Mouse (Mus musculus) stomach, embryonic 14.5 days (tissue): ENCODE data around the gene Hipk2. TPM values are rescaled to one million over a fixed set of nuclear protein-coding genes. Genes with fewer than 3 reads are reported as not detected.

ENCODE experiments used
- ATAC-seq: fragments of 200-750 bp; cut with Nextera tagmentation; 2 replicates; pipeline ENCODE4 v1.8.0; 2017; ENCODE audit warnings: low read depth, moderate TSS enrichment; ENCODE audit not compliant: insufficient number of reproducible peaks, insufficient read depth, low FRiP score
- H3K27ac ChIP-seq: fragments of 300-500 bp; sonication (generic); 2 replicates; pipeline ENCODE4 v1.5.1; 2014; ENCODE audit warnings: mild to moderate bottlenecking, low read length, moderate library complexity, mixed read lengths
- H3K27me3 ChIP-seq: fragments of 300-500 bp; sonication (generic); 2 replicates; pipeline ENCODE4 v1.6.1; 2014; ENCODE audit warnings: low read length, control low read depth, mixed read lengths; ENCODE audit not compliant: control insufficient read depth, insufficient read depth
- H3K36me3 ChIP-seq: fragments of 300-500 bp; sonication (generic); 2 replicates; pipeline ENCODE4 v1.6.1; 2014; ENCODE audit warnings: mild to moderate bottlenecking, control low read depth, low read length, moderate library complexity, mixed read lengths; ENCODE audit not compliant: control insufficient read depth, insufficient read depth
- H3K4me1 ChIP-seq: fragments of 300-500 bp; sonication (generic); 2 replicates; pipeline ENCODE4 v1.6.1; 2014; ENCODE audit warnings: low read length, control low read depth, mixed read lengths; ENCODE audit not compliant: control insufficient read depth, insufficient read depth
- H3K4me2 ChIP-seq: fragments of 300-500 bp; sonication (generic); replicated peaks from 2 replicates; pipeline ENCODE4 v1.6.1; 2014; ENCODE audit warnings: low read depth, low read length, control low read depth
- H3K4me3 ChIP-seq: fragments of 300-500 bp; sonication (generic); 2 replicates; pipeline ENCODE4 v1.5.1; 2014; ENCODE audit warnings: low read depth, low read length, control low read depth
- H3K9ac ChIP-seq: fragments of 300-500 bp; sonication (generic); replicated peaks from 2 replicates; pipeline ENCODE4 v1.6.1; 2014; ENCODE audit warnings: low read depth, mild to moderate bottlenecking, control low read depth, low read length, moderate library complexity, mixed read lengths
- H3K9me3 ChIP-seq: fragments of 300-500 bp; sonication (generic); 2 replicates; pipeline ENCODE4 v1.6.1; 2016; ENCODE audit warnings: low read depth, low read length, control low read depth; ENCODE audit not compliant: control insufficient read depth
- WGBS: fragments of 180-500 bp; shearing (Covaris S2); extraction: QIAGEN DNeasy Blood & Tissue Kit; methylation state at CpG from one replicate; pipeline ENCODE4 v1.1.7; 2014; 5-methylcytosine and 5-hydroxymethylcytosine counted together
- polyA plus RNA-seq: library from polyadenylated mRNA; unstranded; fragments of >200 nt; fragmentation: Nextera tagmentation; extraction: Ambion mirVana; gene quantifications from 2 replicates; pipeline ENCODE4 v1.2.1, GENCODE M21; 2014

The Hipk2 gene
- polyA plus RNA-seq, 1 experiment from 2014 or later: 34.3 TPM

DNA sequence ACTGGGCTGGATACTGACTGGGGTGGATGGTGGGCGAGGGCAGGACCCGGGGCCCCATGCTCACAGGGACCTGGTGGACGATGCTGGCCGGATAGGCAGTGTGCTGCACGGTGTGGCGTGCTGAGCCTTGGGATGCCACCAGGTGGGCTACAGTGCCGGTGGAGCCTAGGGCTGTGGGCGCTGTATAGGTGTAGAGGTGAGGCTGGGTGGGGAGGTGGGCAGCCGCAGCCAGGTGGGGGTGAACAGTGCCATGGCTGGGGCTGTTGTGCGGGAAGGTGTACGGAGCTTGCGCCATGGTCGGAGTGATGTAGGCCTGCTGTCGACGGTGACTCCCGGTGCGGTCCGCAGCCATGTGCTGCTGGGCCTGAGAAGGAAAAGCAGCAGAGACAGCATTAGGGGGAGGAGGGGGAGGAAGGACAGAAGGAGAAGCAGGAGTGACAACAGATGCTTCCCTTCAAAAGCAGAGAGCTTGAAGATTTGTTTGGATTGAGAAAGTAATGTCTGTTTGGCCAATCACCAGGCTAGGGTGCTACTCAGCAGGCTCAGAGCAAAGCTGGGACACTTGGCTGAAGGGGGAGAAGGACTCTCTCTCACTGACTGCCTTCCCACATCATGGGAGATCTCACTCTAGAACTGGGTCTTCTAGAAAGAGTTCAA is 177.6 kb downstream of the Hipk2 start:
- H3K27ac ChIP-seq: peak overlapping the region; percentile 69; the same call in 1 of the 2 replicates
- no peaks in the 10 kb centered on the region for H3K9me3 ChIP-seq
- no peak overlapping the region for H3K4me3 ChIP-seq
- peaks cover 57% of the 10 kb centered on the region for H3K36me3 ChIP-seq
- no peaks in the 10 kb centered on the region for H3K27me3 ChIP-seq
- no peak overlapping the region for H3K9ac ChIP-seq
- peak; percentile 50; the same call in 1 of the 2 replicates for ATAC-seq
- H3K4me2 ChIP-seq: no peak overlapping the region
- H3K4me1 ChIP-seq: peaks cover 6% of the 10 kb centered on the region; the same call in 1 of the 2 replicates
- WGBS: 68% methylated on average over 18 of the region's 18 CpGs

DNA sequence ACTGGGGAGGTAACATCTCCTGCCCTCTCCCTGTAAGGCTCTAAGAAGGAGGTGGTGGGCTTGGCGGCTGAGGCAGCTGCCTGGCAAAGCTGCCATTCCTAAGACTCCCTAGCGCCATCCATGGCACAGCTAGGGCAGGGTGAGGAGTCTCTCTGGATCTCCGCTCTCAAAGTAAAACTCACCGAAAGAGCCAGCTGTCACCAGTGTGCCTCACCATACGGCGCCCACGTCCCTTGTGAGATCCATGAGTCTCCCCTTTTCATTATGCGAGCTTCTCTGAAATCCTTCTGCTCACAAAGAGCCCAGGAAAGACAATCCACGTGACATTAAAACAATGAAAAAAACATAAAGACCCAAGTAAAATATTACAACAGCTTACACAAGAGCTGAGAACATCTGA is 179.4 kb downstream of the Hipk2 start:
- WGBS: 90% methylated on average over 9 of the region's 9 CpGs
- Histone ChIP-seq H3K9ac (no peak overlapping the region), H3K4me1 (peaks cover 6% of the 10 kb centered on the region; the same call in 1 of the 2 replicates), H3K4me2 (no peak overlapping the region), H3K27me3 (no peaks in the 10 kb centered on the region), H3K27ac (no peak overlapping the region), H3K36me3 (peaks cover 45% of the 10 kb centered on the region), H3K4me3 (no peak overlapping the region), H3K9me3 (no peaks in the 10 kb centered on the region)
- ATAC-seq: no peak

DNA sequence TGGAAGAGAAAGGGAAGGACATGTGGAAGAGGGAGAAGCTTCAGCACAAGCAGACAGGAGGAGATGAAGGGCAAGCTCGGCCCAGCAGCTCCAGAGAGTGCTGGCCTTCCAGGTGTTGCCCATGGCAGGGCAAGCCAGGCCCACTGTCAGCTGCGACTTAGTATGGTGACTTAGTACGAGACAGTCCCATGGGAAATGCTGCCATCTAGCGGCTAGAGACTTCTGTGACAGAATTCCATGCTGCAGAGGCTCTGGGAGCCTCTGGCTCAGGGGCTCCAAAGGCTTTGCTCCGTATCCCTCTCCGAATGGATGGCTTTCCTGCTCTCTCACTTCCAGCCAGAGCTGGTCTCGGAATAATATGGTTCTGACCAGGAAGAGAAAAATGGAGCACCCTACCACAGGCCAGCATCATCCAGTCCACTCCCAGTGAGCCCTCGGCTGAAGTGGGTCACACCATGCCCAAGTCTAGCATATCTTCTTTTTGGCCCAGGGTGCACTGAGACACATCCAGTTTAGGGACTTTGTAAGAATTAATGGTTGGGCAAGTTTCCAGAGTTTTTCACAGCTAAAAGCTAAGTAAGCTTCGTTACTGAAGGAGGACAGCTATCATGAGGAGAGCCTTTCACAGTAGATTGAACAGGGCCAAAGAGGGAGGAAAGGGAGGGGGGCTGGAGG is 180.4 kb downstream of the Hipk2 start:
- Histone ChIP-seq H3K27me3 (no peaks in the 10 kb centered on the region), H3K4me2 (no peak overlapping the region), H3K4me3 (no peak overlapping the region), H3K9ac (no peak overlapping the region), H3K36me3 (peaks cover 39% of the 10 kb centered on the region), H3K9me3 (no peaks in the 10 kb centered on the region), H3K27ac (no peak overlapping the region), H3K4me1 (peaks cover 6% of the 10 kb centered on the region; the same call in 1 of the 2 replicates)
- WGBS: 27% methylated on average over 9 of the region's 9 CpGs
- ATAC-seq: peak; percentile 68

DNA sequence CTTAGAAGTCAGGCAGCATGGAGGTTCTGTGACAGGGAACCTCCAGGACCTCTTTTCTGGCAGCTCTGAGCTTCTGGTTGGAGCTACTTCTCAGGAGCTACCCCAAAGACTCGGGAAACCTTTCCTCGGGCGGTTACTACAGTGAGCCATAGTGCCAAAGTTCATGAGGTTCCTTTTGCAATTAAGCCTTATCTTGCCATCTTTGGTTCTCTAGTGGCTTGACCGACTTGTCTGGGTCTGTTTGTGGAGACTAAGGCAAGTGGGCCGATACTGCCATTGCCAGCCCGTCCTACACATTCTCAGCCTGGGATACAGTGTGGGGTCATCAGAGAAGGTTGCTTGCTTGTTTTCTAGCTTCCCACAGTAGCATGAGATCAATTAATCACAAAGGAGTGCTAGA is 183.4 kb downstream of the Hipk2 start:
- Histone ChIP-seq H3K9me3 (no peaks in the 10 kb centered on the region), H3K4me2 (no peak overlapping the region), H3K9ac (no peak overlapping the region), H3K36me3 (peaks cover 28% of the 10 kb centered on the region), H3K27ac (no peak overlapping the region), H3K4me1 (no peaks in the 10 kb centered on the region), H3K27me3 (no peaks in the 10 kb centered on the region), H3K4me3 (no peak overlapping the region)
- no peak for ATAC-seq
- WGBS: 84% methylated on average over 6 of the region's 6 CpGs

DNA sequence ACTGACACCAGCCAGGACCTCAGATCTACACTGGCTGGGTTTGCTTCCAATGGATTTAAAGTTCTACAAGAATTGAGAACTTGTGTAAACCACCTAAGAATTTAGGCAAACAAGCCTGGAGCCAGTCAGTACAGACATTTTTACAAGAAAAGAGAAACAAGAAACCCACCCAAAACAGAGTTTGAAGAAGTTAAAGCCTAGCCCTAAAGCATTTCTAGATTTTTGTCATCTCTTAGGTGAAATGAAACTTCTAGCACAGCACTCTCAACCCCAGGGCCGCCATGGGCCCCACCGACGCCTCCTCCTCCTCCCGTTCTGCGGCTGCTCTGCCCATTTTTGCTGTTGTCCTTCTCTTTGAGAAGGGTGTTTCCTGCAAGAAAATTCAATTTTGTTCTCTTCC is 184.9 kb downstream of the Hipk2 start:
- Histone ChIP-seq H3K9me3 (no peaks in the 10 kb centered on the region), H3K4me1 (no peaks in the 10 kb centered on the region), H3K4me2 (no peak overlapping the region), H3K27ac (no peak overlapping the region), H3K36me3 (peaks cover 18% of the 10 kb centered on the region), H3K9ac (no peak overlapping the region), H3K4me3 (no peak overlapping the region), H3K27me3 (no peaks in the 10 kb centered on the region)
- WGBS: 86% methylated on average over 5 of the region's 5 CpGs
- no peak for ATAC-seq

DNA sequence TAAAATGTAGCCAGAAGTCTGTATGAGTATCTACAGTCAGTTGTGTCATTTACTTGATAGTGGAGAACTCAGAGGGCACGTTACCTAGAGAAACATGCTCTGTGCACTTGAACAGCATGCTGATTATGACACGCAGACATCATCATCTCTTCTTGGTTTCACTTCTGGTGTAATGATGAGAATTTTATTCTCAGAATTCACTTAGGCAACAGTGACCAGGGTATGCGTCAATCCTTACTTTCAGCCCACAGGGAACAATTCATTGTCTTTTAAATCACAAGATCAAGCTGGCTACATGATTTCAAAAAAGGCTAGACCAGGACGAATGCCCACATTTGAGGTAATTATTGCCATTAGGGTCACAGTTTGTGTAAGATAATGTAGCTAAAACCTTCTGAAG is 185.3 kb downstream of the Hipk2 start:
- Histone ChIP-seq H3K9me3 (no peaks in the 10 kb centered on the region), H3K4me3 (no peak overlapping the region), H3K4me2 (no peak overlapping the region), H3K9ac (no peak overlapping the region), H3K4me1 (no peaks in the 10 kb centered on the region), H3K27me3 (no peaks in the 10 kb centered on the region), H3K36me3 (peaks cover 16% of the 10 kb centered on the region), H3K27ac (no peak overlapping the region)
- no peak for ATAC-seq
- WGBS: 81% methylated on average over 4 of the region's 4 CpGs

DNA sequence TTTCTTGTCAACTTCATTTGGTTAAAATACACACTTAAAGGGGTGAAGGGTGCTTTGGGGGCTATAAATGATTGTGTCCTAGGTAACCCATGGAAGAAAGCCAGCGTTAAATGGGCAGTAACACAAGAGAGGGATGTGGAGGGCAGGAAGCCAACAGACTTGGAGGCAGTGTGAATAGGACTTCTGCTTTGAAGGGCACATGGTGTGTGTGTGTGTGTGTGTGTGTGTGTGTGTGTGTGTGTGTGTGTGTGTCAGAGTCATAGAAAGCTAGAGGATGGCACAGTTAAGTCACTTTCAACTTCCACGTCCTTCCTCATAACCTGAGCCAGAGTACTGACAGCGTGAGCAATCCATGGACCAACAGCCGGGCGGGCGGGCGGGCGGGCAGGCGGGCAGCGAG is 187.1 kb downstream of the Hipk2 start:
- WGBS: 98% methylated on average over 10 of the region's 10 CpGs
- H3K9me3 ChIP-seq: no peaks in the 10 kb centered on the region
- no peak overlapping the region for H3K4me2 ChIP-seq
- ATAC-seq: no peak
- no peaks in the 10 kb centered on the region for H3K27me3 ChIP-seq
- no peaks in the 10 kb centered on the region for H3K4me1 ChIP-seq
- no peak overlapping the region for H3K4me3 ChIP-seq
- H3K27ac ChIP-seq: no peak overlapping the region
- H3K36me3 ChIP-seq: peaks cover 8% of the 10 kb centered on the region
- H3K9ac ChIP-seq: no peak overlapping the region

DNA sequence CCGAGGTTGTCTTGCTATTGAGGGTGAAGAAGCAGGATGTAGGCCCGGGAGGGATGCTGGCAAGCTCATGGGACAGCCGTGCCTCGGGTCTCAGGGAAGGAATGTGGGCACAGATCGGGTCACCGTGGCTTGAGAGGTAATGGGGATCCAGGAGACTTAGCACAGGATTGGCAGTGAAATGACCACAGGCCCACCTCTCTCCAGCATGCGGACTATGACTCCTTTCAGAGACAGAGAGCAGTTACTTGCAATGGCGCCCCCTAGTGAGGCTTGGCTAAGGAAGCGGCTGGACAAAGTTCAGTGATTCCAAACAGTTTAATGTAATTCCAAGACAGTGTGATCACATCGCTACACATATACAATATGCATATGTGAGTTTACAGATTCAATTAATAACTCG is 188.7 kb downstream of the Hipk2 start:
- Histone ChIP-seq H3K9me3 (no peaks in the 10 kb centered on the region), H3K4me2 (no peak overlapping the region), H3K4me1 (no peaks in the 10 kb centered on the region), H3K27me3 (no peaks in the 10 kb centered on the region), H3K9ac (no peak overlapping the region), H3K27ac (no peak overlapping the region), H3K36me3 (peaks cover 8% of the 10 kb centered on the region), H3K4me3 (no peak overlapping the region)
- ATAC-seq: 0 out of 2 replicates have a peak, but pooled peaks have one; percentile 56
- WGBS: 61% methylated on average over 11 of the region's 11 CpGs
